In the genomic region with DNA sequence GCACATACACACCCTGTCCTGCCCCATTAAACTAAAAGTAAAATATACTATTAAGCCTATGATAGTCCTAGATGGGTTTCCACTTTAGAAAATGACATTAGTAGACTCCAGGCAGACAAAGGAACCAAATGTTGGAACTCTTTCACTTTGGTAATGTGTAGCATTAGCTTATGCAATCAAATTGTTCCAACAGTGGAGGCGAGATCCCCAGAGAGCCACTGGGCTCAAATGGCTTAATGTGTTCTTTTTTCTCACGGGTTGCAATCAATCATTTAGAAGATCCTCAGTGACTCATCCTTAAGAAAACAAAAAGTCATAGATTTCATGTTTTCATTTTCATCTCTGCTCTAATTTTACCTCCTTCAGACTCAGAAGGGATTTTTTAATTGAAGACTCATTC, we compare ENCODE assay signal across 19 mouse cellular contexts.
DNase-seq lines count a peak whose midpoint lies in the region; ATAC-seq and TF ChIP-seq lines count a peak whose summit lies in the region.
"Had no signal": no experiment of that assay in that cellular context is flagged by ENCODE, and none has a peak within 500 bp of the region (broad histone marks: within the 10 kb centered on the region; RNA-seq: fewer than 3 reads in every experiment).

No protein-coding gene starts in this region.

- H3K9me3 ChIP-seq in lung, embryonic 14.5 days (ENCODE audit: low read depth, low read length): no peaks in the 10 kb centered on the region
- H3K9me3 ChIP-seq: hindbrain, embryonic 13.5 days; limb, embryonic 15.5 days; megakaryocyte, embryonic 14.5 days had no signal

- 44% methylated on average over 2 of the region's 2 CpGs for WGBS in lung, embryonic 14.5 days

- no peak for ATAC-seq in lung, embryonic 14.5 days (ENCODE audit: insufficient read depth)
- ATAC-seq in megakaryocyte progenitor cell, adult 5-6 weeks (replicated peaks; ENCODE audit: poor library complexity): 0 out of 2 replicates have a peak, but pooled peaks have one; percentile 14
- ATAC-seq: forebrain, embryonic 16.5 days; intestine, embryonic 16.5 days; midbrain, embryonic 16.5 days had no signal

- peaks cover 10% of the 10 kb centered on the region for H3K4me1 ChIP-seq in lung, embryonic 14.5 days (ENCODE audit: insufficient read depth)
- H3K4me1 ChIP-seq: megakaryocyte, embryonic 14.5 days had no signal

- H3K27ac ChIP-seq in lung, embryonic 14.5 days (ENCODE audit: low read depth): no peak overlapping the region
- H3K27ac ChIP-seq: hindbrain, embryonic 13.5 days; kidney, postnatal 0 days; limb, embryonic 15.5 days had no signal

- H3K36me3 ChIP-seq in lung, embryonic 14.5 days (ENCODE audit: insufficient read depth): no peaks in the 10 kb centered on the region
- H3K36me3 ChIP-seq: hindbrain, embryonic 13.5 days; limb, embryonic 15.5 days had no signal

- H3K4me3 ChIP-seq in lung, embryonic 14.5 days (ENCODE audit: low read depth, low read length): no peak overlapping the region
- H3K4me3 ChIP-seq: hindbrain, embryonic 13.5 days; limb, embryonic 15.5 days; megakaryocyte, embryonic 14.5 days had no signal

- no peak overlapping the region for H3K4me2 ChIP-seq in lung, embryonic 14.5 days
- H3K4me2 ChIP-seq: hindbrain, embryonic 13.5 days; limb, embryonic 15.5 days had no signal

- no peaks in the 10 kb centered on the region for H3K27me3 ChIP-seq in lung, embryonic 14.5 days (ENCODE audit: insufficient read depth, low read length)
- H3K27me3 ChIP-seq: hindbrain, embryonic 13.5 days; limb, embryonic 15.5 days; megakaryocyte, embryonic 14.5 days had no signal

- H3K9ac ChIP-seq in lung, embryonic 14.5 days: no peak overlapping the region
- H3K9ac ChIP-seq: hindbrain, embryonic 13.5 days; limb, embryonic 15.5 days had no signal

- no peak for TF ChIP-seq CTCF in lung, embryonic 14.5 days (IDR thresholded peaks at IDR 0.05; ENCODE audit: low read depth)

- peak; percentile 9 to 57 for DNase-seq in adrenal gland, adult (ENCODE audit: inconsistent age in 2 of 2, low spot score in 1 of 2)
- no peak for DNase-seq in adrenal gland, postnatal 10 days
- DNase-seq in lung, embryonic 14.5 days: peak; percentile 51
- no peak for DNase-seq in lung, postnatal 14 days
- peak; percentile 20 for DNase-seq in brain, adult 2 months (ENCODE audit: low read depth, low spot score)
- no peak for DNase-seq in MN1 (ENCODE audit: low spot score)
- no peak for DNase-seq in ovary, postnatal 14 days (ENCODE audit: low spot score)
- DNase-seq: cerebellum, postnatal 14 days; embryo, embryonic 11 days; heart, postnatal 10 days; thymus, postnatal 4 days had no signal

Comparison
In these comparisons a context has a peak if more than half of its experiments do, and no peak if none do; other contexts are left out.
1. DNase-seq: peak in adrenal gland, adult (2 of 2), lung, embryonic 14.5 days (single experiment) and brain, adult 2 months (single experiment); none in adrenal gland, postnatal 10 days (single experiment), lung, postnatal 14 days (single experiment), MN1 (single experiment) and ovary, postnatal 14 days (single experiment).